Mouse (Mus musculus): Measurements from ENCODE around the gene Clnk. TPM values are rescaled to one million over a fixed set of nuclear protein-coding genes. Genes with fewer than 3 reads are reported as not detected.

The Clnk gene
- polyA plus RNA-seq, 1 experiment from 2014 or later: not detected

- ATAC-seq (ENCODE audit: insufficient read depth, low FRiP score, low TSS enrichment) (no peak), DNase-seq (ENCODE audit: low spot score) (no peak)
- Histone ChIP-seq H3K27ac (ENCODE audit: low read depth, low read length) (no peak overlapping the region), H3K9ac (ENCODE audit: low read length) (no peak overlapping the region), H3K4me1 (ENCODE audit: control insufficient read depth, insufficient read depth, low read length) (no peaks in the 10 kb centered on the region), H3K27me3 (ENCODE audit: control insufficient read depth, insufficient read depth, low read length) (no peaks in the 10 kb centered on the region), H3K36me3 (ENCODE audit: control insufficient read depth, insufficient read depth, low read length) (no peaks in the 10 kb centered on the region), H3K9me3 (ENCODE audit: control insufficient read depth, low read length) (no peaks in the 10 kb centered on the region), H3K4me2 (ENCODE audit: low read depth) (no peak overlapping the region), H3K4me3 (ENCODE audit: low read depth, low read length) (no peak overlapping the region)
- 16% methylated on average over 4 of the region's 4 CpGs for WGBS
These were observed 123.9 kb downstream of the Clnk start for GRCm38 (mm10) chr5:38752749-38753148.

- no peak for DNase-seq (ENCODE audit: low spot score)
- H3K4me3 ChIP-seq (ENCODE audit: low read depth, low read length): no peak overlapping the region
- WGBS: 60% methylated on average over 11 of the region's 11 CpGs
- no peaks in the 10 kb centered on the region for H3K4me1 ChIP-seq (ENCODE audit: control insufficient read depth, insufficient read depth, low read length)
- no peak for ATAC-seq (ENCODE audit: insufficient read depth, low FRiP score, low TSS enrichment)
- no peaks in the 10 kb centered on the region for H3K27me3 ChIP-seq (ENCODE audit: control insufficient read depth, insufficient read depth, low read length)
- H3K4me2 ChIP-seq (ENCODE audit: low read depth): no peak overlapping the region
- no peak overlapping the region for H3K27ac ChIP-seq (ENCODE audit: low read depth, low read length)
- H3K9ac ChIP-seq (ENCODE audit: low read length): no peak overlapping the region
- H3K9me3 ChIP-seq (ENCODE audit: control insufficient read depth, low read length): no peaks in the 10 kb centered on the region
- no peaks in the 10 kb centered on the region for H3K36me3 ChIP-seq (ENCODE audit: control insufficient read depth, insufficient read depth, low read length)
These were observed 167.6 kb downstream of the Clnk start for GRCm38 (mm10) chr5:38708940-38709581.

GRCm38 (mm10) chr5:38707364-38708075 lies 169.1 kb downstream of the Clnk start:
- ATAC-seq (ENCODE audit: insufficient read depth, low FRiP score, low TSS enrichment) (no peak), DNase-seq (ENCODE audit: low spot score) (no peak)
- no peak overlapping the region for H3K9ac ChIP-seq (ENCODE audit: low read length)
- H3K4me1 ChIP-seq (ENCODE audit: control insufficient read depth, insufficient read depth, low read length): no peaks in the 10 kb centered on the region
- H3K4me2 ChIP-seq (ENCODE audit: low read depth): no peak overlapping the region
- no peaks in the 10 kb centered on the region for H3K9me3 ChIP-seq (ENCODE audit: control insufficient read depth, low read length)
- H3K27ac ChIP-seq (ENCODE audit: low read depth, low read length): no peak overlapping the region
- H3K27me3 ChIP-seq (ENCODE audit: control insufficient read depth, insufficient read depth, low read length): no peaks in the 10 kb centered on the region
- no peaks in the 10 kb centered on the region for H3K36me3 ChIP-seq (ENCODE audit: control insufficient read depth, insufficient read depth, low read length)
- 86% methylated on average over 7 of the region's 7 CpGs for WGBS
- H3K4me3 ChIP-seq (ENCODE audit: low read depth, low read length): no peak overlapping the region

GRCm38 (mm10) chr5:38702941-38703340 lies 173.7 kb downstream of the Clnk start:
- Histone ChIP-seq H3K4me1 (ENCODE audit: control insufficient read depth, insufficient read depth, low read length) (no peaks in the 10 kb centered on the region), H3K36me3 (ENCODE audit: control insufficient read depth, insufficient read depth, low read length) (no peaks in the 10 kb centered on the region), H3K27ac (ENCODE audit: low read depth, low read length) (no peak overlapping the region), H3K4me3 (ENCODE audit: low read depth, low read length) (no peak overlapping the region), H3K27me3 (ENCODE audit: control insufficient read depth, insufficient read depth, low read length) (no peaks in the 10 kb centered on the region), H3K9ac (ENCODE audit: low read length) (no peak overlapping the region), H3K9me3 (ENCODE audit: control insufficient read depth, low read length) (no peaks in the 10 kb centered on the region), H3K4me2 (ENCODE audit: low read depth) (no peak overlapping the region)
- DNase-seq (ENCODE audit: low spot score): no peak
- 96% methylated on average over 6 of the region's 6 CpGs for WGBS
- ATAC-seq (ENCODE audit: insufficient read depth, low FRiP score, low TSS enrichment): no peak

- Histone ChIP-seq H3K4me1 (ENCODE audit: control insufficient read depth, insufficient read depth, low read length) (no peaks in the 10 kb centered on the region), H3K4me3 (ENCODE audit: low read depth, low read length) (no peak overlapping the region), H3K9ac (ENCODE audit: low read length) (no peak overlapping the region), H3K9me3 (ENCODE audit: control insufficient read depth, low read length) (no peaks in the 10 kb centered on the region), H3K4me2 (ENCODE audit: low read depth) (no peak overlapping the region), H3K36me3 (ENCODE audit: control insufficient read depth, insufficient read depth, low read length) (no peaks in the 10 kb centered on the region), H3K27ac (ENCODE audit: low read depth, low read length) (no peak overlapping the region), H3K27me3 (ENCODE audit: control insufficient read depth, insufficient read depth, low read length) (no peaks in the 10 kb centered on the region)
- DNase-seq (ENCODE audit: low spot score) (no peak), ATAC-seq (ENCODE audit: insufficient read depth, low FRiP score, low TSS enrichment) (no peak)
- WGBS: 77% methylated on average over 2 of the region's 2 CpGs
These were observed 174.5 kb downstream of the Clnk start for GRCm38 (mm10) chr5:38702091-38702490.

GRCm38 (mm10) chr5:38698466-38698865 lies 178.1 kb downstream of the Clnk start:
- Histone ChIP-seq H3K9me3 (ENCODE audit: control insufficient read depth, low read length) (no peaks in the 10 kb centered on the region), H3K27me3 (ENCODE audit: control insufficient read depth, insufficient read depth, low read length) (no peaks in the 10 kb centered on the region), H3K9ac (ENCODE audit: low read length) (no peak overlapping the region), H3K4me3 (ENCODE audit: low read depth, low read length) (no peak overlapping the region), H3K4me1 (ENCODE audit: control insufficient read depth, insufficient read depth, low read length) (no peaks in the 10 kb centered on the region), H3K4me2 (ENCODE audit: low read depth) (no peak overlapping the region), H3K27ac (ENCODE audit: low read depth, low read length) (no peak overlapping the region), H3K36me3 (ENCODE audit: control insufficient read depth, insufficient read depth, low read length) (no peaks in the 10 kb centered on the region)
- DNase-seq (ENCODE audit: low spot score) (no peak), ATAC-seq (ENCODE audit: insufficient read depth, low FRiP score, low TSS enrichment) (no peak)
- WGBS: 76% methylated on average over 5 of the region's 5 CpGs

GRCm38 (mm10) chr5:38698046-38698445 lies 178.6 kb downstream of the Clnk start:
- 30% methylated on average over 3 of the region's 3 CpGs for WGBS
- Histone ChIP-seq H3K36me3 (ENCODE audit: control insufficient read depth, insufficient read depth, low read length) (no peaks in the 10 kb centered on the region), H3K9ac (ENCODE audit: low read length) (no peak overlapping the region), H3K4me2 (ENCODE audit: low read depth) (no peak overlapping the region), H3K4me3 (ENCODE audit: low read depth, low read length) (no peak overlapping the region), H3K27me3 (ENCODE audit: control insufficient read depth, insufficient read depth, low read length) (no peaks in the 10 kb centered on the region), H3K27ac (ENCODE audit: low read depth, low read length) (no peak overlapping the region), H3K4me1 (ENCODE audit: control insufficient read depth, insufficient read depth, low read length) (no peaks in the 10 kb centered on the region), H3K9me3 (ENCODE audit: control insufficient read depth, low read length) (no peaks in the 10 kb centered on the region)
- DNase-seq (ENCODE audit: low spot score) (no peak), ATAC-seq (ENCODE audit: insufficient read depth, low FRiP score, low TSS enrichment) (no peak)

- Histone ChIP-seq H3K36me3 (ENCODE audit: control insufficient read depth, insufficient read depth, low read length) (no peaks in the 10 kb centered on the region), H3K4me1 (ENCODE audit: control insufficient read depth, insufficient read depth, low read length) (no peaks in the 10 kb centered on the region), H3K9ac (ENCODE audit: low read length) (no peak overlapping the region), H3K4me3 (ENCODE audit: low read depth, low read length) (no peak overlapping the region), H3K4me2 (ENCODE audit: low read depth) (no peak overlapping the region), H3K27me3 (ENCODE audit: control insufficient read depth, insufficient read depth, low read length) (no peaks in the 10 kb centered on the region), H3K27ac (ENCODE audit: low read depth, low read length) (no peak overlapping the region), H3K9me3 (ENCODE audit: control insufficient read depth, low read length) (no peaks in the 10 kb centered on the region)
- DNase-seq (ENCODE audit: low spot score) (no peak), ATAC-seq (ENCODE audit: insufficient read depth, low FRiP score, low TSS enrichment) (no peak)
- 80% methylated on average over 8 of the region's 8 CpGs for WGBS
These were observed 179.8 kb downstream of the Clnk start for GRCm38 (mm10) chr5:38696616-38697375.

Measured in neural tube, embryonic 11.5 days (tissue).